Mouse (Mus musculus): ENCODE results near the gene Hivep2.

Gene Hivep2

DNA sequence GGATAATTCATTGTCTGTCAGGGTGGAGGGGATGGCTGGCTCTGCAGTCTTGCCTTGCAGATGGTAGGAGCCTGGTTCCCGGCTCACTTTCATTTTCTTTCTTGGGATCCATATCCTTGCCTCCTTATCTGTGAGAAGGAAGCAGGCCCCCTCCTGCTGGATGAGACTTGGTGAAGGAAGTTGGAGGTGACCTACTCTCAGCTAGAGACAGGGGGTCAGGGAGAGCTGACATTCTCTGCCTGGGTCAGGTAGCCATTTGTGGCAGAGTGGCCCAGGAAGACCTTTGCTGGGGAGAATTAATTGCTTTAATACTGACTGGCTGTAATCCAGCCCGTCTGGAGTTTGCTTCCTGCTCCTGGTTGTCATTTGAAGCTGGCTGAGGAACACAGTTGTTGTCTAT is 81.8 kb downstream of the Hivep2 start:
- in situ Hi-C loops (cut with MboI, MseI): loop anchor here (10.0 kb wide), 1 partner anchor 1233 kb away; no protein-coding TSS in a partner anchor

- in situ Hi-C loops (cut with MboI, MseI): loop anchor here (10.0 kb wide), 1 partner anchor 1234 kb away; no protein-coding TSS in a partner anchor
Observed at GRCm38 (mm10) chr10:14048322-14048915, 82.5 kb downstream of the Hivep2 start.

DNA sequence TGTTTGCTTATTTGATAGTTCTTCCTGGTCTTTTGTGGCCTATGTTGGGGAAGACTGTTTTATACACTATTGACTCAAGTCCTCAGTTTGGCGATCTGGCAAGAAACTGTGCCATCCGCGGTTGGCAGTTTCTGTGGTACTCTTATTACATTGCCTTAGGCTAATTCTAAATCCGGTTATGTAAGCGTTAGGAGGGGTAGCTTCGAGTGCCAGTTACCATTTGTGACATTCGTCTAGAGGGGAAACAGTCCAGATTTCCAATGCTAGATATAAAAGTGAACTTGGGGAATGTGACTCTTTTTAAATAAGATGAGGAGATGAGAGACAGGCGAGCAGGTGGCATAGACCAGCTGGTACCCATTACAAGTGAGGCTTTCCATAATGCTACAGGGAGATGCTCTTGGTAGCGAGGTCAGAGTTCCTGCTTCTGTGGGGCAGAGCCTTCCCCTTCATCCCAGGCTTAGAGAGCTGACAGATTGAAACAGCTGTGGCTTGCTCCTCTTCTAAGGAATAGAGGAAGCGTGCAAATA is 83.1 kb downstream of the Hivep2 start:
- in situ Hi-C loops (cut with MboI, MseI): loop anchor here (10.0 kb wide), 1 partner anchor 1234 kb away; no protein-coding TSS in a partner anchor

GRCm38 (mm10) chr10:14049686-14050085 is 83.8 kb downstream of the Hivep2 start:
- in situ Hi-C loops (cut with MboI, MseI): loop anchor here (10.0 kb wide), 2 partner anchors 275 to 1235 kb away; no protein-coding TSS in a partner anchor

- in situ Hi-C loops (cut with MboI, MseI): loop anchor here (10.0 kb wide), 1 partner anchor 274 kb away; no protein-coding TSS in a partner anchor
Observed at GRCm38 (mm10) chr10:14050586-14050985, 84.7 kb downstream of the Hivep2 start.

- in situ Hi-C loops (cut with MboI, MseI): loop anchor here (10.0 kb wide), 1 partner anchor 273 kb away; no protein-coding TSS in a partner anchor
Observed at GRCm38 (mm10) chr10:14052109-14052689, 86.3 kb downstream of the Hivep2 start.

- in situ Hi-C loops (cut with MboI, MseI): loop anchor here (5.0 to 10.0 kb wide), 2 partner anchors 88 to 270 kb away; partner anchors contain the start of gene Hivep2
Observed at GRCm38 (mm10) chr10:14054860-14055259, 89.0 kb downstream of the Hivep2 start.

- in situ Hi-C loops (cut with MboI, MseI): loop anchor here (5.0 to 10.0 kb wide), 2 partner anchors 88 to 269 kb away; partner anchors contain the start of gene Hivep2
Observed at GRCm38 (mm10) chr10:14055533-14055981, 89.7 kb downstream of the Hivep2 start.

DNA sequence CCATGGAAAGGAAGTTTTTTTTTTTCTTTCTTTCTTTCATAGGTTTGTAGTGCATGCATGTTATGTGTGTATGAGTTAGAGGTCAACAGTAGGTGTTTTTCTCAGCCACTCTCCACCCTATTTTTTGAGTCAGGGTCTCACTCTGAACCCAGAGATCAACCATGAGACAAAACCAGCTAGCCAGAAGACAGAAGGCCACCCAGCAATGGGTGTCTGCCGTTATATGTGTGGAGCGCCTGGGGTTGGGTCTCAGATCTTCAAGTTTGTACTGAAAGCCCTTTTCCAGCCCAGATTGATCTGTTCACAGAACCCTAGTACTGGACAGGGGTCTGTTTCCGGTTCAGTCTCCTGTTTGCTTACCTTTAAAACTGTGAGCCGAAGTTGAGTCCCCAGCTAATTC is 90.2 kb downstream of the Hivep2 start:
- in situ Hi-C loops (cut with MboI, MseI): loop anchor here (5.0 to 10.0 kb wide), 2 partner anchors 89 to 269 kb away; partner anchors contain the start of gene Hivep2

- in situ Hi-C loops (cut with MboI, MseI): loop anchor here (5.0 to 10.0 kb wide), 2 partner anchors 90 to 268 kb away; partner anchors contain the start of gene Hivep2
Observed at GRCm38 (mm10) chr10:14056584-14057451, 90.9 kb downstream of the Hivep2 start.

GRCm38 (mm10) chr10:14057841-14058605 is 92.1 kb downstream of the Hivep2 start:
- in situ Hi-C loops (cut with MboI, MseI): loop anchor here (5.0 to 10.0 kb wide), 2 partner anchors 91 to 267 kb away; partner anchors contain the start of gene Hivep2

GRCm38 (mm10) chr10:14058742-14059141 is 92.9 kb downstream of the Hivep2 start:
- in situ Hi-C loops (cut with MboI, MseI): loop anchor here (5.0 to 10.0 kb wide), 2 partner anchors 91 to 266 kb away; partner anchors contain the start of gene Hivep2

GRCm38 (mm10) chr10:14059581-14059980 is 93.7 kb downstream of the Hivep2 start:
- in situ Hi-C loops (cut with MboI, MseI): loop anchor here (5.0 to 10.0 kb wide), 2 partner anchors 92 to 265 kb away; partner anchors contain the start of gene Hivep2

DNA sequence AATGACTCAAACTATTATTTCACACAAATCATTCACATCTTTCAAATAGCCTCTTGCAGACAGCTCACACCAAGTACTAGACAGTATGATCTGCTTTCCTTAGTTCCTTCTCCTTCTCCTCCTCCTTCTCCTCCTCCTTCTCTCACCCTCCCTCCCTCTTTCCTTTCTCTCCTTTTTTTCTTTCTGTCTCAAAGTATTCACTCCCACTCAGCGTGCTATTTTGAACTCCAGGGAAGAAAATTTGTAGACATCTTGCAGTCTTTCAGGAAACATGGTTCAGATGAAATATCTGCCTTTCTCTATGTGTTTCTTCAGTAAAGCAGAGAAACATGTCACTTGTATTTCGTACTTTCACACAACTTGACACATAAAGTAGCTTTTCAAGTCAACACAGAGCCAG is 94.4 kb downstream of the Hivep2 start:
- in situ Hi-C loops (cut with MboI, MseI): no loop called here

DNA sequence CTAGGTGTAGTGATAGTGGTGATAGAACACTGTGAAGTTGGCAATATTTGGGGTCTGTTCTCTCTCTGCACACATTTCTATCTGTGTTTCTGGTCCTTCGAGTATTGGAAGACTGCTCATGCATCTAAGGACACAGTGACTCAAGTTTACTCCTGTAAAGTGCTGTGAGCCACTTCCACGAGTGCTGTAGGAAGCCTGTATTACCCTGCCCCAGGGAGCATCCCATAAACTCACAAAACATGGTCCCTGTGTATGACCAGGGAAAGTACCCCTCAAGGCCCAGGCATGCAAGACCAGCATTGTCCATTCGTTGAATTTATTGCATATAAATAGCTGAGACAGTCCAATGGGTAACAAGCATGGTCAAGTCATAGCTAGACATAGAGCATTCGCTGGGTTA is 97.4 kb downstream of the Hivep2 start:
- in situ Hi-C loops (cut with MboI, MseI): no loop called here

GRCm38 (mm10) chr10:14064759-14065395 is 99.0 kb downstream of the Hivep2 start:
- in situ Hi-C loops (cut with MboI, MseI): no loop called here

DNA sequence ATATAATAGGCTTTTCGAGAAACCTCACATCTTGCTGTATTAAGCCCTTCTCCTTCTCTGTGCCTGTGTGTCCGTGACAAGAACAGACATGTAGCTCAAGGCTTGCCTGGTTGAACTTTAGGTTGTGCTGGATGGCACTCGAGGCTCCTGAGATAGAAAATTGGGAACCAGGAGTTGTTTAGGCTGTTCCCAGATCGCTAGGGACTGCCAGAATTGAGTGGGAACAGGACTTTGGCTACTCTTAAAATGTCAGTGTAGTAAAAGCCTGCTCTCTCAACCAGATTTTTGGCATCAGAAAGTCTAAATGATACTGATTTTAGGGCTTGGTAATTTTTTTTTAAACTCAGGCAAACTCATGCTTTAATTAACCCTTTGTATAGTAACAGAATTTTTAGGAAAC is 101.9 kb downstream of the Hivep2 start:
- in situ Hi-C loops (cut with MboI, MseI): no loop called here

- in situ Hi-C loops (cut with MboI, MseI): no loop called here
Observed at GRCm38 (mm10) chr10:14070498-14071079, 104.7 kb downstream of the Hivep2 start.

DNA sequence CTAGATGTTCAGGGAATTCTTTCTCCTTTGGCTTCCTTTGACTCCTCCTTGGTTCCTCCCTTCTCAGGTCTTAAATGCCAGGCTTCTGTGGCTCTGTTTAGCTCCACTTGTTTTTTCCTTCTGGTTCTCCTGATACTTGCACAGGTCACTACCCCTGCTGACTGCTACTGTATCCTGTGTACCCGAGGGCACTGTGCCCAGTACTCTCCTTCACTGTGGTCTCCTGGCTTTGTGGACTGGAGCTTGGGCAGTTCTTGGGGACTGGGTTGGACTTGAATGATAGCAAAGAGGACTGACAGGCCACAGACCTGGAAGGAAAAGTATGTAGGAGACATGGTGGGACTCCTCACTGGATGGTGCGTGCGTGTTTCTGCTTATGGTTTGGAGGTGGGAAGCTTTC is 106.6 kb downstream of the Hivep2 start:
- in situ Hi-C loops (cut with MboI, MseI): no loop called here

Measured in regulatory T cell (primary cell).